Mouse (Mus musculus) kidney, embryonic 15.5 days (tissue): Measurements from ENCODE around the gene Brdt. TPM values are rescaled to one million over a fixed set of nuclear protein-coding genes. Genes with fewer than 3 reads are reported as not detected.
A peak's percentile ranks its signal among the peaks of the same experiment; 100 is the strongest.
"Not testable (repeated sequence)": the region's sequence is repeated elsewhere in the genome, so short reads cannot be mapped to it uniquely, and the experiment has no call there.

Experiments used
- ATAC-seq: fragments of 200-750 bp; cut with Nextera tagmentation; replicated peaks from 2 replicates; pipeline ENCODE4 v1.8.0; 2017; ENCODE audit warnings: moderate TSS enrichment; ENCODE audit not compliant: low FRiP score
- H3K27ac ChIP-seq: fragments of 300-500 bp; sonication (generic); 2 replicates; pipeline ENCODE4 v1.5.1; 2015; ENCODE audit warnings: mild to moderate bottlenecking, inconsistent platforms
- H3K27me3 ChIP-seq: fragments of 300-500 bp; sonication (generic); 2 replicates; pipeline ENCODE4 v1.6.1; 2015; ENCODE audit warnings: inconsistent platforms
- H3K36me3 ChIP-seq: fragments of 300-500 bp; sonication (generic); 2 replicates; pipeline ENCODE4 v1.6.1; 2015; ENCODE audit warnings: inconsistent platforms
- H3K4me1 ChIP-seq: fragments of 300-500 bp; sonication (generic); 2 replicates; pipeline ENCODE4 v1.6.1; 2015; ENCODE audit warnings: inconsistent platforms
- H3K4me2 ChIP-seq: fragments of 300-500 bp; sonication (generic); 2 replicates; pipeline ENCODE4 v1.6.1; 2015; ENCODE audit warnings: moderate library complexity, mild to moderate bottlenecking, inconsistent platforms
- H3K4me3 ChIP-seq: fragments of 300-500 bp; sonication (generic); replicated peaks from 2 replicates; pipeline ENCODE4 v1.5.1; 2015; ENCODE audit warnings: mild to moderate bottlenecking, inconsistent platforms
- H3K9ac ChIP-seq: fragments of 300-500 bp; sonication (generic); 2 replicates; pipeline ENCODE4 v1.6.1; 2015; ENCODE audit warnings: mild to moderate bottlenecking, inconsistent platforms
- H3K9me3 ChIP-seq: fragments of 300-500 bp; sonication (generic); replicated peaks from 2 replicates; pipeline ENCODE4 v1.6.1; 2016; ENCODE audit warnings: inconsistent platforms
- whole genome bisulfite sequencing: fragments of 180-500 bp; shearing (Covaris S2); methylation state at CpG from one replicate; pipeline ENCODE4 v1.1.7; 2015; ENCODE audit warnings: mixed read lengths; 5-methylcytosine and 5-hydroxymethylcytosine counted together
- polyA plus RNA-seq: library from polyadenylated mRNA; unstranded; fragments of >200 nt; fragmentation: Nextera tagmentation; extraction: Ambion mirVana; gene quantifications from 2 replicates; pipeline ENCODE4 v1.2.1, GENCODE M21; 2015

The Brdt gene
- polyA plus RNA-seq, 1 experiment from 2014 or later, result 2.0 TPM

DNA sequence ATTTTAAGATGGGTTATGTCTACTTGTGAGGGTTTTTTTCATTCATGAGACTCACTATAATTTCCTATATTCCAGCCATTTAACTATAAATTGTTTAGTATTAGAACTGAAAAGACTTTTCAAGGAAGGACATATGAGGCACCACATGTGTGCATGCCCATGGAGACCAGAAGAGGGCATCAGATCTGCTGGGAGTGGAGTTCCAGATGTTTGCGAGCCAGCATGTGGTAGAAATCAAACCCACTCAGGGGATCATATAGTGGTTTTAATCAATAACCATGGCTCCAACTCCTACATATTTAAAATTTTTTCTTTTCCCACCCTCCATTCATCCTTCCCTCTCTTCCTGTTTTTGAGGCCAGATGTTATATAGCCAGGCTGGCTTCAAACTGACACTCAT is 15.3 kb downstream of the Brdt start:
- H3K27ac ChIP-seq, result no peak overlapping the region
- no peak overlapping the region for H3K9ac ChIP-seq
- H3K4me3 ChIP-seq, result no peak overlapping the region
- WGBS, result 47% methylated on average over 1 of the region's 1 CpGs
- H3K4me1 ChIP-seq, result no peaks in the 10 kb centered on the region
- H3K9me3 ChIP-seq, result no peaks in the 10 kb centered on the region
- no peak overlapping the region for H3K4me2 ChIP-seq
- no peaks in the 10 kb centered on the region for H3K36me3 ChIP-seq
- ATAC-seq, result no peak
- H3K27me3 ChIP-seq, result no peaks in the 10 kb centered on the region

DNA sequence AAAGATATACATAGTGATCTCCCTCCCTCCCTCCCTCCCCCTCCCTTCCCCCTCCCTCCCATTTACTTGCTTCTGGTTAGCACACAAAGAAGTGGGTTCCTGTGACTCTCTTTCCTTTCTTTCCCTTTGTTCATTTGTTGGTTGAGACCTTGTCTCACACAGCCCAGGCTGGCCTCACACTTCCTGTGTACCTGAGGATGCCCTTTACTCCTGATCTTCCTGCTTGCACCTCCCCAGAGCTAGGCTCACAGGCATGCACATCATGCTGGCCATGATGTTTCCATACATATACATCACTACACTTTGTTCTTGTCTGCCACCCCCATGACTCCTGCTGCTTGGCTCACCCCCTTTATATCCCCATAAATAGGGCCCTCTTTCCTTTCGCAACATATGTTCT is 21.6 kb downstream of the Brdt start:
- Histone ChIP-seq H3K27ac (no peak overlapping the region), H3K9ac (no peak overlapping the region), H3K36me3 (no peaks in the 10 kb centered on the region), H3K9me3 (no peaks in the 10 kb centered on the region), H3K4me2 (no peak overlapping the region), H3K27me3 (no peaks in the 10 kb centered on the region), H3K4me1 (no peaks in the 10 kb centered on the region), H3K4me3 (no peak overlapping the region)
- 93% methylated on average over 1 of the region's 1 CpGs for WGBS
- ATAC-seq, result no peak

DNA sequence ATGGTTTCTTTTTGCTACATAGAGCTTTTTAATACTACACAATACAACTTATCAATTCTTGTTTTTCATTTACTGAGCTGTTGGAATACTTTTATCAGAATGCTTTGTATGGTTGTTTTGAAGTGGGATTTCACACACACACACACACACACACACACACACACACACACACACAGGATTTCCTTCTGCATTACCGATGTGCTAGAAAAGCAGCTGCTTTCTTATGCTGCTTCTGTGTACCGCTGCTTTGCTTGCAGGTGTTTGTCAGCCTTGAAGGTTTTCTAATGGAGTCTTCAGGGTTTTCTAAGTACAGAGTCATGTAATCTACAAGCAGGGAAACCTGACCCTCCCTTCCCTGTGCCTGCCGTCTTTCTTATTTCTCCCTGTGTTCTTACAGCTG is 23.0 kb downstream of the Brdt start:
- WGBS, result 52% methylated on average over 3 of the region's 3 CpGs
- H3K4me1 ChIP-seq, result no peaks in the 10 kb centered on the region

DNA sequence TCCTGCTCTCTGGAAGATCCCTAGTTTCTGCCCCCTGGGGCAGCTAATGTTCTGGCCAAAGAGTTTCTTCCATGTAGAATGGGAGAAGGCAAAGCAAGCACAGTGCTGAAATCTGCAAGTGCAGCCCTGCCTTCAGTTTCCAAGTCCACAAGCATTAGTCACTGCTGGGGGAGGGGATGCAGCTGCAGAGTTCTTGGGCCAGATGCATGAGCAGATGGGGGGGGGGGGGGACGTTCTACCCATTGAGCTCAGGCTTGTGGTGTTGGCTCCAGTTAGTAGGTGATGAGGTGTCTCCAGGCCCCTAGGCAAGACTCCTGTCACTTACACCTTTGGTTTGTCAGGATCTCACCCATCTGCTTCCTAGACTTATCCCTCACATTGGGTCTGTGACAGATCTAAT is 24.8 kb downstream of the Brdt start:
- H3K36me3 ChIP-seq, result no peaks in the 10 kb centered on the region
- H3K4me2 ChIP-seq, result no peak overlapping the region
- H3K9ac ChIP-seq, result no peak overlapping the region
- 54% methylated on average over 1 of the region's 1 CpGs for WGBS
- no peaks in the 10 kb centered on the region for H3K27me3 ChIP-seq
- ATAC-seq, result no peak
- H3K9me3 ChIP-seq, result no peaks in the 10 kb centered on the region
- H3K4me1 ChIP-seq, result 0 out of 2 replicates have a peak, but pooled peaks cover 3% of the 10 kb centered on the region
- H3K27ac ChIP-seq, result no peak overlapping the region
- H3K4me3 ChIP-seq, result no peak overlapping the region

More for the DNA sequence above, 23.0 kb downstream of the Brdt start:
- Histone ChIP-seq H3K27me3 (no peaks in the 10 kb centered on the region), H3K36me3 (no peaks in the 10 kb centered on the region), H3K4me2 (no peak overlapping the region), H3K4me3 (no peak overlapping the region), H3K27ac (no peak overlapping the region), H3K9me3 (no peaks in the 10 kb centered on the region), H3K9ac (no peak overlapping the region)
- no peak for ATAC-seq

DNA sequence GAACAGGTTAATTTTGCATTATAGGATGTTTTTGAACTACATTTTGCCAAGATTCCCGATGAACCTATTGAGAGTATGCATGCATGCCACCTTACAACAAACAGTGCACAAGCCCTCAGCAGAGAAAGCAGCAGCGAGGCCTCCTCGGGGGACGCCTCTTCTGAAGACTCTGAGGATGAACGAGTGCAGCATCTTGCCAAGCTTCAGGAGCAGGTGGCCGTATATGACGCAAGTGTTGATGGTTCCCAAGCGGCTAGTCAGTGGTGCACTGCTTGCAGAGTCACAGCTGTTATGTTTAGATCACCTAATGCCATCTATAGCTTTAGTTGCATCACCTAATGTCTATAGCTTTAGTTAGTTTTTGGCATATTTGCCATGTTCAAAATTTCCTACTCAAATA is 26.8 kb downstream of the Brdt start:
- Histone ChIP-seq H3K27me3 (no peaks in the 10 kb centered on the region), H3K36me3 (no peaks in the 10 kb centered on the region), H3K27ac (no peak overlapping the region), H3K4me1 (0 out of 2 replicates have a peak, but pooled peaks cover 3% of the 10 kb centered on the region), H3K9ac (no peak overlapping the region), H3K4me3 (no peak overlapping the region), H3K9me3 (no peaks in the 10 kb centered on the region), H3K4me2 (no peak overlapping the region)
- no peak for ATAC-seq
- 89% methylated on average over 8 of the region's 8 CpGs for WGBS

DNA sequence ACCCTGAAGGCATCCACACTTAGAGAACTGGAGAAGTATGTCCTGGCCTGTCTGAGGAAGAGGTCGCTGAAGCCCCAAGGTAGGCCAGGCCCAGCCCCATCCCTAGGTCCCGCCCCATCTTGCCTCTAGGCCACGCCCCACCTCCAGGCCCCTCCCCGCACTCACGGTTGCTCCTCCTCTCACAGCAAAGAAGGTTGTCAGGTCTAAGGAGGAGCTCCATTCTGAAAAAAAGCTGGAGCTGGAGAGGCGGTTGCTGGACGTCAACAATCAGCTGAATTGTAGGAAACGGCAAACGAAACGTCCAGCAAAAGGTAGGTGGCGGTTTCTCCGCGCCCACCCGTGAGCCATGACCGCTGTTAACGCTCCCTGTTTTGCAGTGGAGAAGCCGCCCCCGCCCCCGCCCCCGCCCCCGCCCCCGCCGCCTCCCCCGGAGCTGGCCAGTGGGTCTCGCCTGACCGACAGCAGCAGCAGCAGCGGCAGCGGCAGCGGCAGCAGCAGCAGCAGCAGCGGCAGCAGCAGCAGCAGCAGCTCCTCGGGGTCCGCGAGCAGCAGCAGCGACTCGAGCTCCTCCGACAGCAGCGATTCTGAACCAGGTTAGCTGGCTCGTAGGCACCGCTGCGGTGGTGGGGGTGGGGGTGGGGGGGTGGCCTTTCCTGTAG is 28.6 kb downstream of the Brdt start:
- under 1% methylated on average over 36 of the region's 40 CpGs for WGBS
- Histone ChIP-seq H3K9me3 (no peaks in the 10 kb centered on the region), H3K4me1 (0 out of 2 replicates have a peak, but pooled peaks cover 3% of the 10 kb centered on the region), H3K4me2 (peak overlapping the region; percentile 62), H3K36me3 (no peaks in the 10 kb centered on the region), H3K9ac (peak overlapping the region; percentile 59), H3K27me3 (no peaks in the 10 kb centered on the region), H3K27ac (peak overlapping the region; percentile 85), H3K4me3 (peak overlapping the region; percentile 60)
- ATAC-seq, result peak; percentile 99

DNA sequence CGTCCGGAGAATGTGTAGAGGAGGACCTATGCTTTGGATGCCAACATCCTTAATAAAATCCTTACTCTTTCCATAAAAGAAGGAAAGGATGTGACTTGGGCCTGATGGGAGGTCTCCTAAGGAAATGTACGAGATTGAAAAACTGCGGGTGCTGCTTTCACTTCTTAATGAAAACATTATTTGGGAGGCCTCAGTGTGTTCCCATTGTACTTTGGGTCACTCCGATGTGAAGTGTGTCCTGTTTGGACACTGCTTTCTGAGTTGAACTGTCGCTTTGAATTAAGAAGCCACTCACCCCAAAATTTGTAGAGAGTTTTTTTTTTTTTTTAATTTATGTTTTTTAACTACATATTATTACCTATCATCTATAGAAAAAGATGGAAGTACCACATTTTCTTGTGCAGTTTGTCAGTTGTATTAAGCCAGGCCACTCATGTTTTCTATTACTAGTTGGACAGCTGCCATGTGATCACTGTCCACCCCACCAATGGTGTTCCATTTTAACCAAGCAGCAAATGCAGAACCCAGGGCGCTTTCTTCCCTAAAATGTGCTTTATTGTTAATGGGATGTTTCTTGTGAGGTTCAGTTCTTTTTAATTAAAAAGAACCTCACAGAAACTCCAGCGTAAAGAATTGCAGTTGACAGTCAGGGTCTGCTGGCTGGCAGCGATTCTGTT is 29.2 kb downstream of the Brdt start:
- WGBS, result 23% methylated on average over 9 of the region's 9 CpGs
- H3K4me2 ChIP-seq, result peak overlapping the region; percentile 62
- peak overlapping the region; percentile 85 for H3K27ac ChIP-seq
- no peaks in the 10 kb centered on the region for H3K36me3 ChIP-seq
- no peaks in the 10 kb centered on the region for H3K9me3 ChIP-seq
- H3K27me3 ChIP-seq, result no peaks in the 10 kb centered on the region
- 0 out of 2 replicates have a peak, but pooled peaks cover 3% of the 10 kb centered on the region for H3K4me1 ChIP-seq
- H3K9ac ChIP-seq, result peak overlapping the region; percentile 59
- peak; percentile 27; the same call in 1 of the 2 replicates for ATAC-seq
- H3K4me3 ChIP-seq, result peak overlapping the region; percentile 60

DNA sequence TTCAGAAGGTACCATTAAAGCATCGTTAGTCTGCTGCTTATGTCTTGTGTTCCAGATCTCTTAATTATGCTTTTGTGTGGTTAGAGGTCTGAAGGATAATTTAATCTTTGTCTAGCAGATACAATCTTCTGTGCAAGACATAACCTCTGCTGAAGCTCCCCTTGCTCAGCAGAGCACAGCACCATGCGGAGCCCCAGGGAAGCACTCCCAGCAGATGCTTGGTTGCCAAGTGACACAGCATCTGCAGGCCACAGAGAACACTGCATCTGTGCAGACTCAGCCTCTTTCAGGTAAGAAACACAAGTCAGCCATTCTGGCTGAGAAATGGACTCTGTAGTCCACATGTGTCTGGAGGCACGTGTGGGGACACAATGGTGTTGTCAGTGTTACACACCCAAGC is 39.1 kb downstream of the Brdt start:
- Histone ChIP-seq H3K4me2 (no peak overlapping the region), H3K4me1 (no peaks in the 10 kb centered on the region), H3K36me3 (no peaks in the 10 kb centered on the region), H3K27ac (no peak overlapping the region), H3K4me3 (no peak overlapping the region), H3K9ac (no peak overlapping the region), H3K9me3 (no peaks in the 10 kb centered on the region), H3K27me3 (no peaks in the 10 kb centered on the region)
- ATAC-seq, result no peak
- 68% methylated on average over 3 of the region's 3 CpGs for WGBS

DNA sequence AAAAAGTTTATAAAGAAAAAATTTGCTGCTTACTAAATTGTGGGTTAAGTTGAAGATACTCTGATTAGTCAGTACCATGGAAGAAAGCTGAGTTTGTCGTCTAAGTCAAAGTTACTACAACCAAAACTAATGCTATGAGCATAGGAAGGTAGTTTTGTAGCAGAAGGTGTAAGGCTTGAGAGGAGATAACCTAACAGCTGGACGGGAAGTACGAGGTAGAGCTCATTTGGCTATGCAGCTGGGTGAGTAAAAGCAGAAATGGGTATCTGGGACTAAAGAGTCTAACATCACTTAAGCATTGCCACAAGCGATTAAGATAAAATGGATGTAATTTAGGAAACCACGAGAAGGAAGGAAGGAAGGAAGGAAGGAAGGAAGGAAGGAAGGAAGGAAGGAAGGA is 40.4 kb downstream of the Brdt start:
- no peaks in the 10 kb centered on the region for H3K27me3 ChIP-seq
- 85% methylated on average over 5 of the region's 5 CpGs for WGBS
- H3K9ac ChIP-seq, result no peak overlapping the region
- H3K27ac ChIP-seq, result no peak overlapping the region
- no peak overlapping the region for H3K4me3 ChIP-seq
- ATAC-seq, result no peak
- H3K4me2 ChIP-seq, result no peak overlapping the region
- no peaks in the 10 kb centered on the region for H3K4me1 ChIP-seq
- H3K9me3 ChIP-seq, result no peaks in the 10 kb centered on the region
- H3K36me3 ChIP-seq, result no peaks in the 10 kb centered on the region

DNA sequence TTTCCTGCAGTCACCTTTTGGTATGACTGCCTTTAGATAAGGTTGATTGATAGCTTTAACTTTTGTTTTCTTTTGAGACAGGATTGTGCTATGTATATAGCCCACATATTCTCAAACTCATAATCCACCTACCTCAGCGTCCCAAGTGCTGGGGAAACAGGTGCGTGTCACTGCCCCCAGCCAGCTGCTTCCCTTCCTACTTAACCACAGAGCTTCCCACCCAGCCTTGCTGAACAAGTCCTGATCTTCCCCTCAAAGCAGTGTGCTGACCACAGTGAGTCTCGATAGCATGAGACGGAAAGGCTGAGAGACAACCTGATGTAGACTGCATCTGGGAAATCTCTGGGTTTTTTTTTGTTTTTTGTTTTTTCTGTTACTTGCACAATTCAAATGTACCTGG is 42.3 kb downstream of the Brdt start:
- Histone ChIP-seq H3K9me3 (no peaks in the 10 kb centered on the region), H3K9ac (no peak overlapping the region), H3K27ac (no peak overlapping the region), H3K36me3 (peaks cover 4% of the 10 kb centered on the region; the same call in 1 of the 2 replicates), H3K4me1 (no peaks in the 10 kb centered on the region), H3K4me3 (no peak overlapping the region), H3K27me3 (no peaks in the 10 kb centered on the region), H3K4me2 (no peak overlapping the region)
- WGBS, result 87% methylated on average over 4 of the region's 4 CpGs
- ATAC-seq, result no peak

DNA sequence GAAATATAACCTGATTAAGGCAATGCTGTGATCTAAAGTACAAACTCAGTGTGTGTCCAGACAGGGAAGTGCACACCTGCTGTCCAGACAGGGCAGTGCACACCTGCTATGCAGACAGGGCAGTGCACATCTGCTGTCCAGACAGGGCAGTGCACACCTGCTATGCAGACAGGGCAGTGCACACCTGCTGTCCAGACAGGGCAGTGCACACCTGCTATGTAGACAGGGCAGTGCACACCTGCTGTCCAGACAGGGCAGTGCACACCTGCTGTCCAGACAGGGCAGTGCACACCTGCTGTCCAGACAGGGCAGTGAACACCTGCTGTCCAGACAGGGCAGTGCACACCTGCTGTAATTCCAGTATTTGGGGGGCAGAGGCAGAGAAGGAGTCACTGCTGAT is 55.5 kb downstream of the Brdt start:
- not testable (repeated sequence) for H3K36me3 ChIP-seq, H3K9me3 ChIP-seq, H3K4me3 ChIP-seq, H3K4me1 ChIP-seq, H3K27ac ChIP-seq, H3K27me3 ChIP-seq, H3K4me2 ChIP-seq, ATAC-seq, H3K9ac ChIP-seq

DNA sequence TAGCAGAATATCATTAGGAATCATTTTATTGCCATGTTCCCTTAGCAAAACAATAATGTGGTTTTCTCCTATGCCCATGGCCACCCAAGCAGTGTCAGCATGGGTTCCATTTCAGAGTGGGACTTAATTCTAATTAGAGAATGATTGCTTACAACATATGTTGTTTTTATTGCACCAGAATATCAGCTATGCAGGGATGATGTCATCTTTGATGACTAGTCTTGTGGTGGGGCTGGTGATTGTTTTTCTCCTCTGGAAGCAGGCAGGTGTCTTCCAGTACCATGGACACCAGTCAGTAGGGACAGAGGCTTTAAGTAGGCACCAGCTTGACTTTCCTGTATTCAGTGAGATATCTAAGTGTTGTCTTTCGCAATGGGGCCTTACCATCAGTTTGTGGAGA is 56.8 kb downstream of the Brdt start:
- no peaks in the 10 kb centered on the region for H3K27me3 ChIP-seq
- H3K9ac ChIP-seq, result no peak overlapping the region
- no peak overlapping the region for H3K27ac ChIP-seq
- 0 out of 2 replicates have a peak, but pooled peaks cover 2% of the 10 kb centered on the region for H3K36me3 ChIP-seq
- ATAC-seq, result no peak
- H3K9me3 ChIP-seq, result no peaks in the 10 kb centered on the region
- H3K4me3 ChIP-seq, result no peak overlapping the region
- WGBS, result 92% methylated on average over 1 of the region's 1 CpGs
- H3K4me2 ChIP-seq, result no peak overlapping the region
- no peaks in the 10 kb centered on the region for H3K4me1 ChIP-seq
